Mouse (Mus musculus) CH12.LX (cell line): ENCODE results near the gene Terb1.

Experiments used
- CTCF ChIP-seq, 2 experiments: IDR thresholded peaks in 1 of 2; conservative IDR thresholded peaks in 1 of 2; 2 replicates each; pipeline ENCODE4 v1.5.1; 2011 to 2012; ENCODE audit warnings: low read depth in 2 of 2, low read length in 2 of 2, improper control_type of control experiment in 1 of 2, inconsistent platforms in 1 of 2, mild to moderate bottlenecking in 1 of 2, moderate library complexity in 1 of 2
- EP300 ChIP-seq: IDR thresholded peaks from 2 replicates; pipeline ENCODE4 v1.6.1; 2011; ENCODE audit warnings: low read length, improper control_type of control experiment
- MAFK ChIP-seq: IDR thresholded peaks from 2 replicates; pipeline ENCODE4 v1.6.1; 2011; ENCODE audit warnings: low read length, improper control_type of control experiment; ENCODE audit not compliant: insufficient replicate concordance
- POLR2A ChIP-seq: IDR thresholded peaks from 2 replicates; pipeline ENCODE4 v1.6.1; 2011; ENCODE audit warnings: low read depth, mild to moderate bottlenecking, improper control_type of control experiment, low read length
- POLR2AphosphoS2 ChIP-seq: IDR thresholded peaks from 2 replicates; pipeline ENCODE4 v1.6.1; 2011; ENCODE audit warnings: low read depth, low read length, improper control_type of control experiment

GRCm38 (mm10) chr8:104434275-104434674, 75.4 kb downstream of the Terb1 start:
- TF ChIP-seq POLR2AphosphoS2 (no peak), CTCF (conservative IDR thresholded peaks at IDR 0.05 in 1 of 2, IDR thresholded peaks at IDR 0.05 in 1 of 2; ENCODE audit: low read depth in 2 of 2, low read length in 2 of 2) (no peak), POLR2A (no peak), EP300 (no peak), MAFK (no peak)
